Mouse (Mus musculus) left cerebral cortex, postnatal 10 days (tissue): ENCODE measurements around the gene Hmgb3. TPM values are rescaled to one million over a fixed set of nuclear protein-coding genes. Genes with fewer than 3 reads are reported as not detected.

ENCODE experiments used
- DNase-seq, 2 experiments: peaks; one replicate each; pipeline ENCODE4 v3.0.0; 2021 to 2022; ENCODE audit warnings: low spot score in 2 of 2, mixed read lengths in 1 of 2; ENCODE audit errors: extremely low spot score in 1 of 2
- intact Hi-C: fragments of 180-260 bp; cut with DNase I; formaldehyde crosslinking; loops from one replicate; pipeline ENCODE4 v1.15.1; 2025
- microRNA-seq: library from miRNA; unstranded; fragments of <30 nt; microRNA quantifications from one replicate; pipeline ENCODE4 v1.2.0, GENCODE M21; 2022
- total RNA-seq, 2 experiments: library from RNA; stranded (reverse); gene quantifications; 2 replicates each; pipeline ENCODE4 v1.2.3; 2021

Gene Hmgb3
- total RNA-seq, 2 experiments from 2014 or later: 103 to 107 TPM

- intact Hi-C loops: no loop called here
- no peak for DNase-seq
Measured at GRCm38 (mm10) chrX:71573132-71573900, 17.6 kb downstream of the Hmgb3 start.

- intact Hi-C loops: no loop called here
- DNase-seq: no peak
Measured at GRCm38 (mm10) chrX:71575550-71575949, 19.8 kb downstream of the Hmgb3 start.

DNA sequence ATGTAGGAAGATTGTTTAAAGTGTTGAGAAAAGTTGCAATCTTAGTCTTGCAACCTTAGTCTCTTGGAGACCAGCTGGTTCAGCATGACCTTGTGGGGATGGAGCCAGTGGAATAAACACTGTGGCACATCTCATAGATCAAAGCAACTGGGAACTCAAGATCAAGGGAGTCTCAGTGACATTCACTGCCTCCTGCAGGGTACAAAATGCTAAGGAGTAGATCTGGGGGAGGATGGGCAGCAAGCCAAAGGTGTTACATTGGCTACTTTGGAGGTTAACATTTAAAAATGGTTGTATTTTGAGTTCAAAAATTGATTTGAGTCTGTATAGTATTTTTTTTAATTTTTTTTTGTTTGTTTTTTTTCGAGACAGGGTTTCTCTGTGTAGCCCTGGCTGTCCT lies 33.5 kb downstream of the Hmgb3 start:
- intact Hi-C loops: no loop called here

DNA sequence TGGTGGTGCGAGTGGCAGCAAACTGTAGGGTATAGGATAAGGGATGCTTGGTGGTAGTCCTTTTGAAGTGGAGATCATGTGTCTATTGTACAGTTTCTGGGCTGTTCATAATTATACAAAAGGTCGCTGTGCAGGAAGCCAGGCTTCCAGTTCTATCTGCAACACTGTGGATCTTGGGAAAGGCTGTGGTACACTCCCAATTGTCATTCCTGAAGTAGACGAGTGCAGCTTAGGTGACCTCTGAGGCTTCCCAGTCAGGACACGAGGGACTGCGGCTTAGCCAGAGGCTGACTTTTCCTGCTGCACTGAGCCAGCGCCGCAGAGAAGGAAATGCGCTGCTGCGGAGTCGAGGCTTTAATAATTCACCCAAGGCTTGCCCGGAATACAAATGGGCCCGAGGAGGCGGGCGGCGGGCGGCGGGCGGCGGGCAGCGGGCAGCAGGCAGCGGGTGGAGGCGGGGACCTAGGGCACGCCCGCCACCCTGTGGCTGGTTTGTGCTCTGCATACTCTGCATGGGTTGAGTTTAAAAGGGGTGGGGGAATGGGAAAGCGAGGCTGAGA lies 45.4 kb downstream of the Hmgb3 start:
- peak in 1 of 2 experiments; percentile 64 for DNase-seq
- intact Hi-C loops: loop anchor here (5.0 kb wide), 1 partner anchor 174 kb away; no protein-coding TSS in a partner anchor

More for the DNA sequence above, 33.5 kb downstream of the Hmgb3 start:
- DNase-seq: no peak

Small RNA genes lying within 50 kb of the gene (microRNA-seq; reads per million reads assigned to microRNA genes)
- not detected for gene Gm23945

Other genes with a start within 250 kb of the Hmgb3 start
- 10 to 100 TPM; 30.9 to 34.8 TPM for gene Mtmr1, start 191.2 kb upstream of the Hmgb3 start, total RNA-seq
- gene Cd99l2, start 63.1 kb upstream of the Hmgb3 start, total RNA-seq: 100 to 1,000 TPM in 1 of 2 experiments, 10 to 100 TPM in 1; 97.4 to 110 TPM
- gene Gpr50, start 107.7 kb downstream of the Hmgb3 start, total RNA-seq: 1 to 10 TPM in 1 of 2 experiments, under 1 TPM in 1; 0.28 to 1.3 TPM